Mouse (Mus musculus) layer of hippocampus, postnatal 10 days (tissue): Measurements from ENCODE around the gene Pan3. TPM values are rescaled to one million over a fixed set of nuclear protein-coding genes. Genes with fewer than 3 reads are reported as not detected.

Experiments
- total RNA-seq, 2 experiments: library from RNA; stranded (reverse); gene quantifications; 2 replicates each; pipeline ENCODE4 v1.2.3; 2021

The Pan3 gene
- total RNA-seq, 2 experiments from 2014 or later = 86.9 to 89.7 TPM

Other genes starting within 250 kb of the Pan3 start
- 1 to 10 TPM; 1.4 to 1.6 TPM for gene Gsx1, start 241.5 kb upstream of the Pan3 start, total RNA-seq
- not detected for gene Pdx1, start 160.2 kb upstream of the Pan3 start, total RNA-seq
- not detected for gene Cdx2, start 122.9 kb upstream of the Pan3 start, total RNA-seq
- gene Urad, start 107.7 kb upstream of the Pan3 start, total RNA-seq = not detected
- 1 to 10 TPM; 4.8 to 5.2 TPM for gene Flt3, start 29.7 kb upstream of the Pan3 start, total RNA-seq